Mouse (Mus musculus): Measurements from ENCODE around the gene Ralgps1. TPM values are rescaled to one million over a fixed set of nuclear protein-coding genes. Genes with fewer than 3 reads are reported as not detected.
"Not testable (repeated sequence)": the region's sequence is repeated elsewhere in the genome, so short reads cannot be mapped to it uniquely, and the experiment has no call there.

Ralgps1 gene
- polyA plus RNA-seq, 1 experiment = 4.6 TPM

DNA sequence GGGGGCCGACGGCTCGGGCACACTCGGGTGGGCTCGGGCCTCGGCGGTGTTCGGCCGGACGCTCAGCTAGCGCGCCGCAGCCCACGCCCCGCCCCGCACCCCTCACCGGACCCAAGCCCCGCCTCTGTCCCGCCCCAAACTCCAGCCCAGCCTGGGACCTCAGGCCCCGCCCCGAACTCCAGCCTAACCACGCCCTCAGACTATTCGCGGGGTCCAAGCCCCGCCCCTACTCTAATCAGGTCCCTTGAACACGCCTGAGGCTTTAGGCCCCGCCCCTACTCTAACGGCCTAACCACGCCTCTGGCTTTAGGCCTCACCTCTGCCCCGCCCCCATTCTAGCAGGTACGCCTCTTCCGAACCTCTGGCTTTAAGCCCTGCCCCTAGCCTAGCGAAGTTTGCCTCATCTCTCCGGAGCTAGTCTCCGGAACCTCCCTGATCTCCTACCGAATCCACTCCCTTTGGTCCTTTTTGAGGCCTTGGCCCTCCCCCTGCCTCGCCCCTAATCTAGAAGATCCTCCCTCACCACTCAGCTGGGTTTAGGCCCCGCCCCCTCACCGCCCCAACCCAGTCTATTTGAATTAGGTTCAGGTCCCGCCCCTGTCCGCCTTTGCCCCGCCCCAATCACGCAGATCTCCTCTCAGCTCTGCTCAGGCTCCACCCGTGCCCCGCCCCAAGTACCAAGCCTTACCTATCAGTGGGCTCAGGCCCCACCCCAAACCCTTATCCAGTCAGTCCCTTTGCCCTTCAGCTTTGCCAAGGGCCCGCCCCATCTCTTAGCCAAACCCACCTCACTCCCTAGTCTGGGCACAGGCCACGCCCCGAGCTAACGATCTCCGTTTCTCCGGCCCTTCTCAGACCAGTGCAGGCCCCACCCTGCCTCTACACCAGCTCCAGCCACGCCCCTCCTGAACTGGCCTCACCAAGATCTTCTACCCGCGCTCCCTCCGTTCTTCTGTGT lies 240.5 kb downstream of the Ralgps1 start:
- H3K4me3 ChIP-seq (replicated peaks; ENCODE audit: control insufficient read depth, low read depth, low read length) = peak overlapping the region; percentile 61
- H3K4me1 ChIP-seq (ENCODE audit: control insufficient read depth, insufficient read depth, low read length) = no peaks in the 10 kb centered on the region; the same call in 1 of the 2 replicates
- TF ChIP-seq CTCF (IDR thresholded peaks at IDR 0.05; ENCODE audit: control insufficient read depth, insufficient read depth, low read length) = no peak
- no peak for TF ChIP-seq POLR2A (IDR thresholded peaks at IDR 0.05; ENCODE audit: borderline replicate concordance, control insufficient read depth, low read depth, low read length)
- H3K27ac ChIP-seq (ENCODE audit: control insufficient read depth, insufficient read depth, low read depth, low read length, poor library complexity) = peak overlapping the region; percentile 24; the same call in 1 of the 2 replicates
- WGBS = under 1% methylated on average over 55 of the region's 55 CpGs

- peak overlapping the region; percentile 58 for H3K4me3 ChIP-seq (replicated peaks; ENCODE audit: control insufficient read depth, low read depth, low read length)
- no peak for TF ChIP-seq POLR2A (IDR thresholded peaks at IDR 0.05; ENCODE audit: borderline replicate concordance, control insufficient read depth, low read depth, low read length)
- TF ChIP-seq CTCF (IDR thresholded peaks at IDR 0.05; ENCODE audit: control insufficient read depth, insufficient read depth, low read length) = no peak
- H3K27ac ChIP-seq (ENCODE audit: control insufficient read depth, insufficient read depth, low read depth, low read length, poor library complexity) = peak overlapping the region; percentile 24; the same call in 1 of the 2 replicates
- WGBS = under 1% methylated on average over 33 of the region's 33 CpGs
- no peaks in the 10 kb centered on the region; the same call in 1 of the 2 replicates for H3K4me1 ChIP-seq (ENCODE audit: control insufficient read depth, insufficient read depth, low read length)
Observed at GRCm38 (mm10) chr2:33130141-33130525, 241.2 kb downstream of the Ralgps1 start.

DNA sequence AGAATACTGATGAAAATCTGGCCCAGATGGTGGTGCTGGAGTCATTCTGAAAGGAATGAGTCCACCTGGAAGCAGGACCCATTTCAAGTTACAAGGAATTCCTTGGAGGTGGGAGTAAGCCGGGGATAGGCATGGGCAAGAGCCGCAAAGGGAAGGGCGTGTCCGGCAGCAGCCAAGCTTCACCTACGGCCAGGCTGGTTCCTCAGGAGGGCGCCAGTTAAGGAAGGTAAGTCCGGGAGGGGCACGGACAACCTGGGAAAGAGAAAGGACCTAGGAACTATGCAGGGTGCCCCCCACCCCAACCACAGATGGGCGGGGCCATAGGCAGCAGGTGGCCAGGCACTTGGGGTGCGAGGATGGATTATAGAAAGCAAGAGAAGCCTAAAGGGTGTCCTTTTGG lies 241.6 kb downstream of the Ralgps1 start:
- no peaks in the 10 kb centered on the region; the same call in 1 of the 2 replicates for H3K4me1 ChIP-seq (ENCODE audit: control insufficient read depth, insufficient read depth, low read length)
- WGBS = 7% methylated on average over 10 of the region's 10 CpGs
- TF ChIP-seq CTCF (IDR thresholded peaks at IDR 0.05; ENCODE audit: control insufficient read depth, insufficient read depth, low read length) (no peak), POLR2A (IDR thresholded peaks at IDR 0.05; ENCODE audit: borderline replicate concordance, control insufficient read depth, low read depth, low read length) (no peak)

DNA sequence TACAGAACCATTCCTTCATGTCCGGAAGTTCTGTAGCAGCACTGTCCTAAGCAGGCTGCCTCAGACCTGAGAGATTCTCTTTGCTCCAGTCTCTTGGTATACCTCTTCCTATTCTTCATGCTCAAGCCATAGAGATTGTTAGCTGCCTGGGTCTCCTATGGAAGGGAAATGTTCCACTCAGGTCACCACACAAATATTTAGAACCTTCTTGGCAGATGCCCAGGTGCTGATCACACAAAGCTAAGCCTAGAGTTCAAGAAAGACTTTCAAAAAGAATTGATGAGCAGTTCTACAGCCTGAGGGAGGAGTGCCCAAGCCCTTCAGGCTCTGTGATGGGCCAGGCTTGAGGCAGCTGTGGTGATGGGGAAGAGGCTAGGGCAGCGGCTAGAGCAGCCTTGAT lies 242.3 kb downstream of the Ralgps1 start:
- no peak overlapping the region for H3K27ac ChIP-seq (ENCODE audit: control insufficient read depth, insufficient read depth, low read depth, low read length, poor library complexity)
- WGBS = 68% methylated on average over 2 of the region's 2 CpGs
- TF ChIP-seq CTCF (IDR thresholded peaks at IDR 0.05; ENCODE audit: control insufficient read depth, insufficient read depth, low read length) (no peak), POLR2A (IDR thresholded peaks at IDR 0.05; ENCODE audit: borderline replicate concordance, control insufficient read depth, low read depth, low read length) (no peak)
- H3K4me1 ChIP-seq (ENCODE audit: control insufficient read depth, insufficient read depth, low read length) = no peaks in the 10 kb centered on the region; the same call in 1 of the 2 replicates
- H3K4me3 ChIP-seq (replicated peaks; ENCODE audit: control insufficient read depth, low read depth, low read length) = no peak overlapping the region

More for the DNA sequence above, 241.6 kb downstream of the Ralgps1 start:
- H3K4me3 ChIP-seq (replicated peaks; ENCODE audit: control insufficient read depth, low read depth, low read length) = peak overlapping the region; percentile 7
- no peak overlapping the region for H3K27ac ChIP-seq (ENCODE audit: control insufficient read depth, insufficient read depth, low read depth, low read length, poor library complexity)

- H3K4me3 ChIP-seq (replicated peaks; ENCODE audit: control insufficient read depth, low read depth, low read length) = no peak overlapping the region
- TF ChIP-seq CTCF (IDR thresholded peaks at IDR 0.05; ENCODE audit: control insufficient read depth, insufficient read depth, low read length) (no peak), POLR2A (IDR thresholded peaks at IDR 0.05; ENCODE audit: borderline replicate concordance, control insufficient read depth, low read depth, low read length) (no peak)
- 68% methylated on average over 2 of the region's 2 CpGs for WGBS
- no peak overlapping the region for H3K27ac ChIP-seq (ENCODE audit: control insufficient read depth, insufficient read depth, low read depth, low read length, poor library complexity)
- no peaks in the 10 kb centered on the region; the same call in 1 of the 2 replicates for H3K4me1 ChIP-seq (ENCODE audit: control insufficient read depth, insufficient read depth, low read length)
Observed at GRCm38 (mm10) chr2:33127271-33127670, 244.0 kb downstream of the Ralgps1 start.

- H3K4me1 ChIP-seq (ENCODE audit: control insufficient read depth, insufficient read depth, low read length) = no peaks in the 10 kb centered on the region
- no peak overlapping the region for H3K4me3 ChIP-seq (replicated peaks; ENCODE audit: control insufficient read depth, low read depth, low read length)
- WGBS = 79% methylated on average over 6 of the region's 6 CpGs
- no peak overlapping the region for H3K27ac ChIP-seq (ENCODE audit: control insufficient read depth, insufficient read depth, low read depth, low read length, poor library complexity)
- no peak for TF ChIP-seq POLR2A (IDR thresholded peaks at IDR 0.05; ENCODE audit: borderline replicate concordance, control insufficient read depth, low read depth, low read length)
- TF ChIP-seq CTCF (IDR thresholded peaks at IDR 0.05; ENCODE audit: control insufficient read depth, insufficient read depth, low read length) = no peak
Observed at GRCm38 (mm10) chr2:33122856-33123255, 248.4 kb downstream of the Ralgps1 start.

- WGBS = 76% methylated on average over 8 of the region's 8 CpGs
- no peak overlapping the region for H3K27ac ChIP-seq (ENCODE audit: control insufficient read depth, insufficient read depth, low read depth, low read length, poor library complexity)
- TF ChIP-seq CTCF (IDR thresholded peaks at IDR 0.05; ENCODE audit: control insufficient read depth, insufficient read depth, low read length) = no peak
- no peaks in the 10 kb centered on the region for H3K4me1 ChIP-seq (ENCODE audit: control insufficient read depth, insufficient read depth, low read length)
- no peak overlapping the region for H3K4me3 ChIP-seq (replicated peaks; ENCODE audit: control insufficient read depth, low read depth, low read length)
Observed at GRCm38 (mm10) chr2:33100536-33100935, 270.8 kb downstream of the Ralgps1 start.

DNA sequence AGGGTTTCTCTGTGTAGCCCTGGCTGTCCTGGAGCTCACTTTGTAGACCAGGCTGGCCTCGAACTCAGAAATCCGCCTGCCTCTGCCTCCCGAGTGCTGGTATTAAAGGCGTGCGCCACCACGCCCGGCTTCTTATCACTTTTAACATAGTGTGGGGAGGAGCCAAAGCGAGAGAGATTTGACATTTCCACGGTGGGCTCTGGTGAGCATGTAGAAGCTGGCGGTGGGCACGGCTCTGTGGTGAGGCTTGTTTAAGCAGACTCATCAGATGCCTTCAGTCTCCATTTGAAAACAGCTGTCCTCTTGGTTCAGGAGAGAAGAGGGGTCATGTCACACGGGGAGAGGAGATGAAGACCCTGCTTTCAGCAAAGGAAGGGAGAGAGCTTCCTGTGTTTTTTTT lies 274.0 kb downstream of the Ralgps1 start:
- H3K4me3 ChIP-seq (replicated peaks; ENCODE audit: control insufficient read depth, low read depth, low read length); H3K27ac ChIP-seq (ENCODE audit: control insufficient read depth, insufficient read depth, low read depth, low read length, poor library complexity); H3K4me1 ChIP-seq (ENCODE audit: control insufficient read depth, insufficient read depth, low read length): not testable (repeated sequence)
- WGBS = 79% methylated on average over 12 of the region's 12 CpGs
